Mouse (Mus musculus) cerebellum, adult 2 months (tissue): ENCODE measurements around the gene St3gal5. TPM values are rescaled to one million over a fixed set of nuclear protein-coding genes. Genes with fewer than 3 reads are reported as not detected.
"Not testable (repeated sequence)": the region's sequence is repeated elsewhere in the genome, so short reads cannot be mapped to it uniquely, and the experiment has no call there.

Source experiments
- DNase-seq, 2 experiments: peaks; one replicate each; pipeline ENCODE4 v3.0.0; 2021
- H3K27ac ChIP-seq: fragments of 200-500 bp; 2 replicates; pipeline ENCODE4 v1.5.1; 2012; ENCODE audit warnings: low read length, control low read depth, inconsistent platforms; ENCODE audit not compliant: insufficient read depth
- H3K27me3 ChIP-seq: fragments of 200-500 bp; 2 replicates; pipeline ENCODE4 v1.6.1; 2012; ENCODE audit warnings: inconsistent platforms, mild to moderate bottlenecking, low read length, moderate library complexity; ENCODE audit not compliant: control insufficient read depth, insufficient read depth
- H3K4me1 ChIP-seq: fragments of 200-500 bp; 2 replicates; pipeline ENCODE4 v1.6.1; 2011; ENCODE audit warnings: low read length; ENCODE audit not compliant: control insufficient read depth, insufficient read depth
- H3K4me3 ChIP-seq: fragments of 200-500 bp; replicated peaks from 2 replicates; pipeline ENCODE3; 2011; ENCODE audit warnings: mild to moderate bottlenecking, low read depth, low read length, control low read depth; ENCODE audit not compliant: insufficient read depth
- CTCF ChIP-seq: fragments of 200-500 bp; IDR thresholded peaks from 2 replicates; pipeline ENCODE4 v1.5.1; 2011; ENCODE audit warnings: low read depth, mild to moderate bottlenecking, control low read depth, low read length, moderate library complexity, borderline replicate concordance; ENCODE audit not compliant: insufficient read depth
- POLR2A ChIP-seq: fragments of 200-500 bp; IDR thresholded peaks from 2 replicates; pipeline ENCODE4 v1.6.1; 2011; ENCODE audit warnings: low read length, control low read depth, borderline replicate concordance; ENCODE audit not compliant: insufficient read depth
- WGBS: fragments of 180-500 bp; shearing (Covaris S2); methylation state at CpG from one replicate; pipeline ENCODE4 v1.1.7; 2018; 5-methylcytosine and 5-hydroxymethylcytosine counted together
- polyA plus RNA-seq: library from polyadenylated mRNA; depleted of rRNA; stranded (reverse); fragments of >200 nt; gene quantifications from 2 replicates; pipeline ENCODE4 v1.2.3, GENCODE M21; 2012

The St3gal5 gene
- polyA plus RNA-seq, 1 experiment: 129 TPM

- no peaks in the 10 kb centered on the region for H3K27me3 ChIP-seq
- H3K4me3 ChIP-seq: no peak overlapping the region
- H3K27ac ChIP-seq: no peak overlapping the region
- DNase-seq: no peak
- WGBS: 39% methylated on average over 11 of the region's 11 CpGs
- H3K4me1 ChIP-seq: peaks cover 2% of the 10 kb centered on the region; the same call in 1 of the 2 replicates
- TF ChIP-seq POLR2A: no peak
- TF ChIP-seq CTCF: no peak
These were observed 56.1 kb downstream of the St3gal5 start for GRCm38 (mm10) chr6:72153455-72153854.

- 12% methylated on average over 5 of the region's 5 CpGs for WGBS
- H3K4me1 ChIP-seq, H3K4me3 ChIP-seq, H3K27me3 ChIP-seq, H3K27ac ChIP-seq: not testable (repeated sequence)
- peak in 1 of 2 experiments; percentile 41 for DNase-seq
These were observed 56.6 kb downstream of the St3gal5 start for GRCm38 (mm10) chr6:72154008-72154407.

GRCm38 (mm10) chr6:72154938-72155531 is 57.6 kb downstream of the St3gal5 start:
- no peak for DNase-seq
- WGBS: 72% methylated on average over 7 of the region's 7 CpGs
- Histone ChIP-seq H3K4me3 (no peak overlapping the region), H3K27me3 (no peaks in the 10 kb centered on the region), H3K27ac (no peak overlapping the region), H3K4me1 (peaks cover 2% of the 10 kb centered on the region; the same call in 1 of the 2 replicates)
- no peak for TF ChIP-seq POLR2A
- TF ChIP-seq CTCF: no peak

- no peak overlapping the region for H3K27ac ChIP-seq
- TF ChIP-seq POLR2A (no peak), CTCF (no peak)
- no peak for DNase-seq
- H3K4me3 ChIP-seq: no peak overlapping the region
- peaks cover 2% of the 10 kb centered on the region; the same call in 1 of the 2 replicates for H3K4me1 ChIP-seq
- no peaks in the 10 kb centered on the region for H3K27me3 ChIP-seq
- 72% methylated on average over 8 of the region's 8 CpGs for WGBS
These were observed 58.3 kb downstream of the St3gal5 start for GRCm38 (mm10) chr6:72155649-72156048.

- TF ChIP-seq POLR2A (no peak), CTCF (0 out of 2 replicates have a peak, but pooled peaks have one; percentile 8)
These were observed 61.8 kb downstream of the St3gal5 start for GRCm38 (mm10) chr6:72158966-72159764.

GRCm38 (mm10) chr6:72159861-72160395 is 62.5 kb downstream of the St3gal5 start:
- 75% methylated on average over 10 of the region's 10 CpGs for WGBS

More at GRCm38 (mm10) chr6:72158966-72159764, 61.8 kb downstream of the St3gal5 start:
- peaks cover 9% of the 10 kb centered on the region for H3K4me1 ChIP-seq
- H3K27ac ChIP-seq: no peak overlapping the region
- no peak for DNase-seq
- WGBS: 81% methylated on average over 8 of the region's 8 CpGs
- H3K4me3 ChIP-seq: no peak overlapping the region
- no peaks in the 10 kb centered on the region for H3K27me3 ChIP-seq

GRCm38 (mm10) chr6:72160991-72161390 is 63.6 kb downstream of the St3gal5 start:
- no peak overlapping the region for H3K4me3 ChIP-seq
- peaks cover 6% of the 10 kb centered on the region for H3K4me1 ChIP-seq
- H3K27ac ChIP-seq: no peak overlapping the region
- no peak for DNase-seq
- WGBS: 82% methylated on average over 3 of the region's 3 CpGs
- TF ChIP-seq POLR2A (no peak), CTCF (no peak)
- no peaks in the 10 kb centered on the region for H3K27me3 ChIP-seq

More at GRCm38 (mm10) chr6:72159861-72160395, 62.5 kb downstream of the St3gal5 start:
- H3K27me3 ChIP-seq: no peaks in the 10 kb centered on the region
- TF ChIP-seq CTCF (no peak), POLR2A (no peak)
- DNase-seq: no peak
- H3K4me1 ChIP-seq: peaks cover 6% of the 10 kb centered on the region
- H3K27ac ChIP-seq: no peak overlapping the region
- no peak overlapping the region for H3K4me3 ChIP-seq

GRCm38 (mm10) chr6:72161751-72162150 is 64.4 kb downstream of the St3gal5 start:
- no peak for DNase-seq
- 88% methylated on average over 5 of the region's 5 CpGs for WGBS
- H3K4me1 ChIP-seq: peaks cover 6% of the 10 kb centered on the region
- H3K4me3 ChIP-seq: no peak overlapping the region
- no peaks in the 10 kb centered on the region for H3K27me3 ChIP-seq
- TF ChIP-seq POLR2A (no peak), CTCF (no peak)
- H3K27ac ChIP-seq: no peak overlapping the region
